Mouse (Mus musculus) liver, embryonic 16.5 days (tissue): Measurements from ENCODE around the gene Rps6ka2. TPM values are rescaled to one million over a fixed set of nuclear protein-coding genes. Genes with fewer than 3 reads are reported as not detected.
"Not testable (repeated sequence)": the region's sequence is repeated elsewhere in the genome, so short reads cannot be mapped to it uniquely, and the experiment has no call there.

Source experiments
- ATAC-seq: fragments of 200-750 bp; cut with Nextera tagmentation; 2 replicates; pipeline ENCODE4 v1.8.0; 2017; ENCODE audit warnings: low read depth, mild to moderate bottlenecking, moderate number of reproducible peaks, moderate library complexity
- H3K27ac ChIP-seq: fragments of 300-500 bp; sonication (generic); 2 replicates; pipeline ENCODE4 v1.5.1; 2014; ENCODE audit warnings: mild to moderate bottlenecking, low read length
- H3K27me3 ChIP-seq: fragments of 300-500 bp; sonication (generic); 2 replicates; pipeline ENCODE4 v1.6.1; 2014; ENCODE audit warnings: low read depth, low read length, mixed read lengths; ENCODE audit not compliant: control insufficient read depth, insufficient read depth
- H3K36me3 ChIP-seq: fragments of 300-500 bp; sonication (generic); 2 replicates; pipeline ENCODE4 v1.6.1; 2014; ENCODE audit warnings: mild to moderate bottlenecking; ENCODE audit not compliant: control insufficient read depth, insufficient read depth
- H3K4me1 ChIP-seq: fragments of 300-500 bp; sonication (generic); 2 replicates; pipeline ENCODE4 v1.6.1; 2014; ENCODE audit warnings: low read depth, low read length, mixed read lengths; ENCODE audit not compliant: control insufficient read depth
- H3K4me2 ChIP-seq: fragments of 300-500 bp; sonication (generic); 2 replicates; pipeline ENCODE4 v1.6.1; 2014; ENCODE audit warnings: low read depth, low read length, mixed read lengths
- H3K4me3 ChIP-seq: fragments of 300-500 bp; sonication (generic); 2 replicates; pipeline ENCODE4 v1.5.1; 2014; ENCODE audit warnings: low read depth, mild to moderate bottlenecking, low read length
- H3K9ac ChIP-seq: fragments of 300-500 bp; sonication (generic); 2 replicates; pipeline ENCODE4 v1.6.1; 2014; ENCODE audit warnings: low read depth, low read length
- H3K9me3 ChIP-seq: fragments of 300-500 bp; sonication (generic); replicated peaks from 2 replicates; pipeline ENCODE4 v1.6.1; 2016; ENCODE audit warnings: low read length; ENCODE audit not compliant: control insufficient read depth
- WGBS: fragments of 180-500 bp; shearing (Covaris S2); extraction: QIAGEN DNeasy Blood & Tissue Kit; methylation state at CpG from one replicate; pipeline ENCODE4 v1.1.7; 2014; ENCODE audit not compliant: insufficient replicate concordance; 5-methylcytosine and 5-hydroxymethylcytosine counted together
- polyA plus RNA-seq: library from polyadenylated mRNA; unstranded; fragments of >200 nt; fragmentation: Nextera tagmentation; extraction: Ambion mirVana; gene quantifications from 2 replicates; pipeline ENCODE4 v1.2.1, GENCODE M21; 2015

The Rps6ka2 gene
- polyA plus RNA-seq, 1 experiment from 2014 or later: 1.6 TPM

DNA sequence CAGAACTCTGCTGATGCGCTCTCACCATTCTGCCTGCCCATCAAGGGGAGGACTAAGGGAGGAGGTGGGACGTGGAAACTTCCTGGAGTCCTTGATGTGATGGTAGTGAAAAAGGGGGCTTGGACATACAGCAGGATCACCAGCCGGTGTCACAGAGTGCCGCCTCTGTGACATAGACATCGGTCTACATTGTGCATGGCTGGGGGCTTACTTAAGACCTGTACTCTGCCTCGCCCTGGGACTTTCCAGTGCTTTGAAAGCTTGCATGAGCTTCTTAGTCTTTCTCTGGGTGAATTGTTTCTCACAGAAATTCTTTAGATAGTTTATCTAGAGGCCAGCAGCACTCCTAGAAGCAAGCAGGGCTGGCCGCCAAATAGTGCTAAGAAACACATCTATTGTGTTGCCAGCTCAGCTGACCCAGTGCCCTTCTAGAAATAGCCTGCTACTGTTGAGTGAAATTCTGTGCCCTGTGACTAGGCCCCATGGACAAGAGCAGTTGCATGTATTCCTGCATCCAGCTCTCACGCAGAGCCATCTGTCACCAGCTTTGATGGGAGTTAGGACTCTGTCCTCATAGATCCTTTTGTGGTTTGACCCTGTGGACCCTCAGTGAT, 114.5 kb downstream of the Rps6ka2 start:
- H3K9me3 ChIP-seq: no peaks in the 10 kb centered on the region
- H3K27me3 ChIP-seq: no peaks in the 10 kb centered on the region
- H3K4me2 ChIP-seq: no peak overlapping the region
- ATAC-seq: no peak
- no peak overlapping the region for H3K9ac ChIP-seq
- no peaks in the 10 kb centered on the region for H3K4me1 ChIP-seq
- no peak overlapping the region for H3K27ac ChIP-seq
- no peaks in the 10 kb centered on the region for H3K36me3 ChIP-seq
- WGBS: 70% methylated on average over 8 of the region's 8 CpGs
- H3K4me3 ChIP-seq: no peak overlapping the region

DNA sequence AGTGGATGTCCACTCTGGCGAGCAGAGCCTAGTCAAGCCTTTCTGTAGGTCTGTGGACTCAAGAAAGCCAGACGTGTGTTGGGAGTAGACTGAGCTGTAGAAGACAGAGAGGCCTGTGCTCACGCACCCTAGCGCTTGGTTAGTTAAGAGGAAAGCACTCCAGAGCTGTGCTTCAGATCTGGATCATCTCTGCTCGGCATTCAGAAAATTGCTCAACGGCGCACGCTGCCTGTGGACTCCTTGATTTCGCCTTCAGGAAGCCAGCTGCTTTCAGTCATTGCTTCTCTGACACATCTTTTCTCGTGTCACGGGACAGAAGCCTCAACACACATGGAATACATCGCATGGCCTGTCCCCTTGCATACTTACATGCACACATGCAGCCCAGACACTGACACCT, 115.4 kb downstream of the Rps6ka2 start:
- WGBS: 64% methylated on average over 12 of the region's 12 CpGs
- H3K27ac ChIP-seq: no peak overlapping the region
- no peaks in the 10 kb centered on the region for H3K36me3 ChIP-seq
- H3K27me3 ChIP-seq: no peaks in the 10 kb centered on the region
- no peak overlapping the region for H3K4me2 ChIP-seq
- H3K4me1 ChIP-seq: no peaks in the 10 kb centered on the region
- no peaks in the 10 kb centered on the region for H3K9me3 ChIP-seq
- H3K4me3 ChIP-seq: no peak overlapping the region
- H3K9ac ChIP-seq: no peak overlapping the region
- ATAC-seq: no peak

DNA sequence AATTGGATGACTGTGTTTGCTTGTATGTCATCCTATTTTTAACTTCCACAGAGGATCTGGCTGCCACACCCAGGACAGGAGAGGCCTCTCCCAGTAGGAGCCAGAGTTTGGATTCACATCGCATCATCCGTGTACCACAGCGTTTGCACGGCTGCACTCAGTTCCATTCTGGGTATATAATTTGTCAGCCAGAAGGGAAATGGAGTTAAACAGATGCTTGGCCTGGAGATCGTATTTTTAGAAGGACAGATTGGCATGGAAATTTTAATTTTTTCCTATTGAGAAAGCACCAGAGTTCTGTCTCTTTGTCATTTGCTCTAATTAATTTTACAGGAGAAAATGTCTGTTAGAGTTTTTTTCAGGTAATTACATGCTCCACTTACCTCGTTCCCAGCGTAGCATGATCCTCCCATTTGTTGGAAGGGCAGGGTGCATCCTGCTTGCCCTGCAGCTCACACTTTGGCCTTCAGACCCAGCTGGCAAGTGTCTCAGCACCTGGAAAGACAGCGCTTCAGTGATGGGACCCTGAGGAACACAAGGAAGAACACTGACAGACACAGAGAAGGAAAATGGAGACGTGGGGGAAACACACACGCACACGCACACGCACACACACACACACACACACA, 116.6 kb downstream of the Rps6ka2 start:
- Histone ChIP-seq H3K9ac (no peak overlapping the region), H3K4me2 (no peak overlapping the region), H3K4me1 (no peaks in the 10 kb centered on the region), H3K4me3 (no peak overlapping the region), H3K27ac (no peak overlapping the region), H3K9me3 (no peaks in the 10 kb centered on the region), H3K27me3 (no peaks in the 10 kb centered on the region), H3K36me3 (no peaks in the 10 kb centered on the region)
- 71% methylated on average over 12 of the region's 12 CpGs for WGBS
- ATAC-seq: no peak

DNA sequence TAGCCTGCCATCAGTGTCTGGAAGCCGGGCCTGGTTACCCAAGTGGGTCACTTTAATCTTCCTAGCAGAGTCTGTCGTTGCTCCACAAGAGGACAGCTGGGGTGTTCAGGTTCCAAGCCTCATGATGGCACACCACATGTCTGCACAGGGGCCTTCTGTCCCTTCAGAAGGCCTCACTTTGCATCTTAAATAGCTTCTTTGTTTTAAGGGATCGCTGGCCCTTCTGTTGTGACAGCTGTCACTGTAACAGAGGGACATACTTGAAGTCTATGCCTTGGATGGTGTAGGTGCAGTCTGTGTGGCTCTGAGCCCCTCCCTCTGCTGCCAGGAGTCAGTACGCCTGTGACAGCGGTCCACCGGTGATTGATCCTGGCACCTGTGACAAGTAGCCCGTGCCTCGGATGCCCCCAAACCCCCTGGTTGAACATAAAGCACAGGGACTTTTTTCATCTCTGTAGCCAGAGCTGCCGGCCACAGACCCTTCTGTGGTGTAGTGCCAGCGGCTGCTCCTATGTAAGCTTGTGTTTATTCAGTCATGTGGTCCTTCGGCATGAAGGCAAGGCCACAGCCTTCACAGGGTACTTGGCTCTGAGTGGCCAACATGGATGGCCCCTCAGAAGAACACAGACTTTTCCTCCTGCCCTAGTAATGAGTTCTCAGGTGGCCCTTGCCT, 122.2 kb downstream of the Rps6ka2 start:
- no peak overlapping the region for H3K27ac ChIP-seq
- no peaks in the 10 kb centered on the region for H3K4me1 ChIP-seq
- H3K36me3 ChIP-seq: no peaks in the 10 kb centered on the region
- H3K9ac ChIP-seq: no peak overlapping the region
- H3K4me3 ChIP-seq: no peak overlapping the region
- H3K9me3 ChIP-seq: no peaks in the 10 kb centered on the region
- ATAC-seq: no peak
- no peaks in the 10 kb centered on the region for H3K27me3 ChIP-seq
- 78% methylated on average over 11 of the region's 11 CpGs for WGBS
- no peak overlapping the region for H3K4me2 ChIP-seq

DNA sequence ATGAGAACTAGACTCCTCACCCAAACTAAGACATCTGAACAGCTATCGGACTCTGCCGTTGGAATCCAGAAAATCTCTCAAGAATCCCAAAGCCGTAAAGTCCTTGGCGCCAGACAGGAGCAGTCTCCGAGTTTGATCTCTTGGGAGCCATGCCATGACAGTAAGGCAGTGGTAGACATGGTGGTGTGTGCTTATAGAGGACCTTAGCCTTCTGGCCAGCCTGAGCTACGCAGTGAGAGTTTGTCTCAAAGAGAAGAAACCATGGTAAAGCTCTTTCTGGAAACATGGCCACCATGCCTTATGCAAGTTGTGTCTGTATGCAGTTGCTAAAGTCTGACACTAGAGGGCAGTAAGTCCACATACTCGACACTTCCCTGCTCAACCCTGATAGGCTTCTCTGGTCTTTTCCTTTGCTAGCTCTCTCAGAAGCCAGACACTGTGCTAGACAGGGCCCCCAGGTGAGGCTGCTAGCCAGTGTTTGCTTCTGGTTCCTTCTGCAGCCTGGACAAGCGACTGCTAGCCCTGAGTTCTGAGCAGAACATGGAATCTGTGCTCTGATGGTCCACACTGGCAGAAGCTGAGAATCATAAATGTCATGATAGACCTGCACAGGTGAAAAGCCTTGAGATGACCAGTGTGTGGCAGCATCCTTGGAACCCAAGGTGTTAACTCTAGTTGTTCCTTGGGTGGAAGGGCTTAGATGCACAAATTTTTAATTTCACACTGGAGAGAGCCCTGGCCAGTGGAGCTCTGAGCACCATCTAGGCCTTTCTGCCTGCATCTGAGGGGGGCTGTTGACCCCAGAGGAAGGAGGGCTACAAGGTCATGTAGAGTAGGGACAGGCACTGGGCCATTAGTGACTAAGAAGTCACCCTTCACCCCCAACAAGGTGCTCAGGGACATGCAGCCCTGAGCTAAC, 136.6 kb downstream of the Rps6ka2 start:
- not testable (repeated sequence) for H3K4me1 ChIP-seq
- WGBS: 49% methylated on average over 8 of the region's 8 CpGs

DNA sequence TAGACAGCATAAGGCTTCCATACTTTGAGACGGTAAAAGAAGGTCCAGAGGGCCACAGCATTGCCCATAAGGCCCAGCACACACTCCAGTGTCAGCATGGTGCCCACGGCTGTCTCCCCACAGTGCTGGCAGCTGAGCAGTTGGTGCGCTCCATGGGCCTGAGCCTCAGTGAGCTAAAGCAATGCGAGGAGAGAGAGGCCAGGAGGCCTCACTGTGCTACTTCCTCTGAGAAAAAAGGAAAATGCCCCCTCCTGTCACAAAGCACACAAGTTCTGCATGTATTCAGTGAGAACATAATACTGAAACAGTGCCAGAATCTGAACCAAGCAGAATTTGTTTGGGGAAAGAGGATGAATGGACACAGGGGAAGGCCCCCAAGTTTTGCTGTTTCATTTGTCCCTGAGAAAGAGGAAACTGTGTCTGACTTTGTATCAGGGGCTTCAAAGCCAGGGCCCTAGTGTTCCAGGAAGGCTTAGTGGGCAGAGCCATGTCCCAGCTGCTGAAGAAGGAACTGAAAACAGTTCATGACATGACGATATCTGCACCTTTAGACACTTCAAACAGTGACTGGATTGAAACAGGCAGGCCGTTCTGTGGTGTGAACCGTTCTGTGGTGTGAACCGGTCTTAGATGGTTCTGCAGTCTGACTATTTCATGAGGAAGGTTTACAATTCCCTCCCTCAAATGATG, 145.9 kb downstream of the Rps6ka2 start:
- not testable (repeated sequence) for H3K4me3 ChIP-seq, H3K27ac ChIP-seq, H3K9ac ChIP-seq, H3K4me1 ChIP-seq, H3K9me3 ChIP-seq, H3K4me2 ChIP-seq, H3K36me3 ChIP-seq, H3K27me3 ChIP-seq, ATAC-seq
- 51% methylated on average over 6 of the region's 8 CpGs for WGBS

More for the DNA sequence above, 136.6 kb downstream of the Rps6ka2 start:
- H3K4me3 ChIP-seq, H3K36me3 ChIP-seq, H3K9me3 ChIP-seq, H3K9ac ChIP-seq, H3K4me2 ChIP-seq, H3K27me3 ChIP-seq, H3K27ac ChIP-seq, ATAC-seq: not testable (repeated sequence)

DNA sequence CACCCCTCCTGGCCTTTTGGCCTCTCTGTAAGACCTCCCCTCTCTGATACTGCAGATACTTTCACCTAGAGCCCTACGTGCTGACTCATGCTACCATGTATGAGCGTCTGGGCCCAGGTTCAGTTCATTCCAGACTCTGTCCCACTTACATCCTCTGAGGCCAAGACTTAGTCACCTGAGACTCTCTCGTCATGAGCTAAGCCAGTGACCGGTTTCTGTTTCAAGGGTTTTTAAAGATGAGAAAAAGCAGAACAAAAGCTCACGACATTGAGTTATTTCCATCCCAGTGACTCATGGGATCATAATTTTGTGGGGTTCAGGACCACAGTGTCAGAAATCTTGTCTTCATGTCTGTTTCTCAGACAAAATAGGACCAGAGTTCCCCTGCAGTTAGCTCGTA, 149.9 kb downstream of the Rps6ka2 start:
- H3K27ac ChIP-seq, ATAC-seq, H3K4me1 ChIP-seq, H3K4me3 ChIP-seq, H3K9me3 ChIP-seq, H3K36me3 ChIP-seq, H3K4me2 ChIP-seq, H3K9ac ChIP-seq, H3K27me3 ChIP-seq: not testable (repeated sequence)
- WGBS: 72% methylated on average over 6 of the region's 6 CpGs

DNA sequence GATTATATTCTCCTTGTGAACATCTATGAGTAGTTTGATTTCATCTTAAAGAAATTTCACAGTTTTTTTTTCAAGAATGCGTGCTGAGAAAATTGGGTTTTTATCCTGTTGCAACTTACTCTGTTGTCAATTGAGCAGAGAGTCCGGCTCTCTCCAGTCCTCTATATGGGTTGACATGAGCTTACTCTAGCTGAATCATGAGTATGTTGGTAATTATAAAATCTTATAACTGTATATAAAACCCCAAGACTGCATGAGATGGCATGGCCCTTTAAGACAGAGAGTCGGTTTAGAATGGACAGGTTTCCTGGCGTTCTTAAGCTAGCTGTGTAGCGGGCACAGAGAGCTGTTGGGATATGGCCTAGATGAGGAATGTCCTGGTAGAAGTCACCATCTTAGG, 154.4 kb downstream of the Rps6ka2 start, which contains the start of gene Tcp10a:
Tcp10a (plus strand) TSS at position 301 of the 400 bp plus-strand sequence.
- not testable (repeated sequence) for H3K27me3 ChIP-seq, H3K4me3 ChIP-seq, H3K36me3 ChIP-seq, H3K4me1 ChIP-seq, ATAC-seq, H3K27ac ChIP-seq, H3K9me3 ChIP-seq, H3K4me2 ChIP-seq, H3K9ac ChIP-seq
- WGBS: 74% methylated on average over 3 of the region's 5 CpGs
